Mouse (Mus musculus) adrenal gland, postnatal 10 days (tissue): ENCODE results near the gene Tbc1d9. TPM values are rescaled to one million over a fixed set of nuclear protein-coding genes. Genes with fewer than 3 reads are reported as not detected.

Experiments used
- total RNA-seq, 2 experiments: library from RNA; stranded (reverse); gene quantifications; 2 replicates each; pipeline ENCODE4 v1.2.3; 2021

Gene Tbc1d9
- total RNA-seq, 2 experiments from 2014 or later, result 7.0 to 8.4 TPM

Other genes starting within 250 kb of the Tbc1d9 start
- gene Gm10645, start 818 bp downstream of the Tbc1d9 start, total RNA-seq, result under 1 TPM; 0.45 to 0.57 TPM
- gene Ucp1, start 125.0 kb downstream of the Tbc1d9 start, total RNA-seq, result 1,000 to 10,000 TPM; 2,963 to 3,460 TPM
- 10 to 100 TPM; 22.2 to 25.8 TPM for gene Elmod2, start 167.1 kb downstream of the Tbc1d9 start, total RNA-seq
- not detected for gene Mgat4d, start 183.1 kb downstream of the Tbc1d9 start, total RNA-seq
- 1 to 10 TPM in 1 of 2 experiments, under 1 TPM in 1; 0.60 to 1.4 TPM for gene Clgn, start 224.5 kb downstream of the Tbc1d9 start, total RNA-seq